Mouse (Mus musculus): ENCODE measurements around the gene Prima1.

Gene Prima1

DNA sequence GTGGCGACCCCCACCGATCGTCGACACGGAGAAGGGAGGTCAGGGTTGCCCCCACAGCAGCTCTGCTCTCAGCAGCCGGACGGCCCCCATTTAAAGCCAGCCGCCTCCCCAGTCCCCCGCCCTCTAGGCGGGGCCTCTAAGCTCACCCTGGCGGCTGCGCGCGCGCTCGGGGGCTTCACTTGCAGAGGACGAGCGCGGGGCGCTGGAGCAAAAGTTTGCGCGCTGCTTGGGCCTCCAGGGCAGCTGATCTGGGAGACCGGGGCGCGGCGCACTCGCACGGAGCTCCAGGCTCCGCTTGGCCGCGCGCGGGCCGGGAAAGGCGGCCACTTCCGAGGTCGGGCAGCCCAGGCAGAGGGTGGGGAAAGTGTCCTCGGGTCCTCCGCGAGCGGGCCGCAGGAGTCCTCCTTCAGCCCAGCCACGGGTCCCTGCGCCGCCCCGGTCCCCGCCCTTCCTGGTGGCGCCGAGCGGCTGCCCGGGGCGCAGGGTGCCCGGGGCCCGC, at the start of gene Prima1:
Gene Prima1 (minus strand): TSS at position 68 of the 499 bp plus-strand sequence.
- no peak for DNase-seq (ENCODE audit: low spot score)

DNA sequence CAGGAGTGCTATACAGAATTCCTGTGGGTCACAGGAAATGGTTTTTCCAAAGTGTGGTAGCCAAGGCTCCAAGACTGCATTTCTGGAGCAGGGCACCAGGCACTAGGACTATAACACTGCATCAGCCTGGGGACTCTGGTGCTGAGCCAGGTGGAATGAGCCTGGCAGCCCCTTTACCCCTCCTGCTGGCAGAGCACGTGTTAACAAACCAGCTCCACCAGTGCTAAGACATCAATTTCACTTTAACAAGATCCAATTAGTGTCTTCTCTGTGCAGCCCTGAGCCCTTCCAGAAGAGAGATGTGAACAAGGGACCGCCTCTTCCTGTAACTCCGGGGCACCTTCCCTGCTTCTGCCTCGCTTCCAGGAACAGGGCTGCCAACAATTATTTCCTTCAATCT, 45.3 kb upstream of the Prima1 start:
- DNase-seq (ENCODE audit: low spot score), result no peak

DNA sequence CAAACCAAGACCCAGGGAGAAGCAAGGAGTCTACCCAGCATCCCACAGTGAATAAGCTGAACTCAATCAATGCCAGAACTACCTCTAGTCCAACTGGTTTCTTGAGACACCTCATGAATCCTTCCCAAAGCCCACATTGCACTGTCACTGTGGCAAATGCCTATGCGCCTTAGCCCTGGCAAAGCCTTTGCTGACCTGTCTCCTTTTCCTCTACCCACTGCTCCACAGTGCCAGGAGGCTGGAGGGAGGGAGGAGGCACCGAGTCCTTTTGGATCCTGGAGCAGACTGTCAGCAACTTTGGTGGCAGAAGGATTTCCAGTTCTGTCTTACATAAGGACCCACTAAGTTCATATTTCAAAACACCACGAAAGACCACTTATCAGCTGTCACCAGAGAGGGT, 41.5 kb upstream of the Prima1 start:
- DNase-seq (ENCODE audit: low spot score), result no peak

GRCm38 (mm10) chr12:103282936-103283335, 41.0 kb upstream of the Prima1 start:
- no peak for DNase-seq (ENCODE audit: low spot score)

- no peak for DNase-seq (ENCODE audit: low spot score)
Measured at GRCm38 (mm10) chr12:103281912-103282311, 40.0 kb upstream of the Prima1 start.

DNA sequence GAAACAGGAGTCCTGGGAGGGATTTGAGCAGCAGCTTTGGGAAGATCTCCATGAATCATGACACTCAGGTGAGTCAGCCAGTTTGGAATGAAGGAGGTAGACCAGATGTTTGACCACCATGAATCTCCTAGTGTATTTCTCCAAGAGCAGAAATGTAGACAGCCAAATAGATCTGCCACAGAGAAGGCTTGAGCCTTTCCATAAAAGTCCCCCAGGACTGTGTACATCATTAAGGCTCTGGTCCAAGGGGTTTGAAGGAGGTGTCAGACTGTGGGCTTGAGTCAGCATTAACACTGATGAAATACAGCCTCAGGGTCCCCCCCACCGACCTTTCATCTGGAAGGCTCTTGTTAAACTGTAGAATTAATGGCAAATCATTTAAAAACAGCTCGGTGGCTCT, 39.5 kb upstream of the Prima1 start:
- DNase-seq (ENCODE audit: low spot score), result no peak

DNA sequence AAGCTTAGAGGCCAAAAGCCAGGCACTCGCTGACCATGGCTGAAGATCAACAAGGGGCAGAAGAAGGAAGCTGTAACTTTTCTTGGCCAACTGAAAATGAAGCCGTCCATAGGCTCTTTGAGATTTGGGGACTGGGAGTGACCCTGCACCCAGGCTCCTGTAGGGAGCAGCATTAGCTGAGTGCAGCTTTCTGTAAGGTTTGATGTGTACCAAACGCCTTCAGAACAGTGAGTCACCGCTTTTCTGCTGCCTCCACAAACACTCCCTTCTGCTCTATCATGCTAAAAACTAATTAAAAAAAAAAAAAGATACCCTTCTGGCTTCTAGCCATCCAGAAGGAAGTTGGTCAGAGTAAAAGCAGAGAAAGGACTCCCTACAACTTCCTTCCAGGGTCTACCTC, 34.5 kb upstream of the Prima1 start:
- DNase-seq (ENCODE audit: low spot score), result no peak

DNA sequence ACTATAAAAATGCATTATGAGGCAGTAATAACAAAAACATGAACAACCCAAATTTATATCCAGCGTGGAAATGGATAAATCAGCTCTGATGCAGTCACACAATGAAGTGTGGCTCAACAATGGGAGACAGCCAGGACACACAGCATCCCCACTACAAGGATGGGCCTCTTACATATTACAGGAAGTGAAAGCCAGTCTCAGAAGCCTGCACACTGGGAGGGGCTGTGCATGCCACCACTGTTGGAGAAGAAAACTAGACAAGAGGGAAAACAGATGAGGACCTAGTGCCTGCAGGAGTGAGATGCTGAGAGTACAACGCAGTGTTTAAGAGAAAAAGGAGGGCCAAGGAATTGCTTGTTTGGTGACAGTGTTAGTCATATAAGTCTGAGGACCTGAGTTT, 31.8 kb upstream of the Prima1 start:
- DNase-seq (ENCODE audit: low spot score), result no peak

DNA sequence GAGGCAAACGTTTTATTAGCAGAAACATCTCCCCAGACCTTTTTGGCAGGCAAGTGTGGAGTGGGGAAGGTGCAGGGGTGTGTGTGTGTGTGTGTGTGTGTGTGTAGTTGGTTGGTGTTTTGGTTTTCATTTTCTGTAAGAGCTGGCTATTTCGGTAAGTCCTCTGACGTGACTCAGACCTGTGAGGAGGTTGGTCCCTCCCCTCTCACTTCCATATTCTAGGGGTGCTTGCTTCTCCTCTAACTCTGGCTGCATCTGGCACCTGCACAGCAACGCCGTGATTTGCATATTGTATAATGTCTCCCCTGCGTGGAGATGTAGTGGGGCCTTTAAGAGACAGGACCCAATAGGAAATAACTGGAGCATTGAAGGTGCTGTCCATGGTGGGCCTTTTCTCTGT, 31.1 kb upstream of the Prima1 start:
- no peak for DNase-seq (ENCODE audit: low spot score)

GRCm38 (mm10) chr12:103272176-103272575, 30.2 kb upstream of the Prima1 start:
- DNase-seq (ENCODE audit: low spot score), result no peak

GRCm38 (mm10) chr12:103266605-103267004, 24.7 kb upstream of the Prima1 start:
- no peak for DNase-seq (ENCODE audit: low spot score)

DNA sequence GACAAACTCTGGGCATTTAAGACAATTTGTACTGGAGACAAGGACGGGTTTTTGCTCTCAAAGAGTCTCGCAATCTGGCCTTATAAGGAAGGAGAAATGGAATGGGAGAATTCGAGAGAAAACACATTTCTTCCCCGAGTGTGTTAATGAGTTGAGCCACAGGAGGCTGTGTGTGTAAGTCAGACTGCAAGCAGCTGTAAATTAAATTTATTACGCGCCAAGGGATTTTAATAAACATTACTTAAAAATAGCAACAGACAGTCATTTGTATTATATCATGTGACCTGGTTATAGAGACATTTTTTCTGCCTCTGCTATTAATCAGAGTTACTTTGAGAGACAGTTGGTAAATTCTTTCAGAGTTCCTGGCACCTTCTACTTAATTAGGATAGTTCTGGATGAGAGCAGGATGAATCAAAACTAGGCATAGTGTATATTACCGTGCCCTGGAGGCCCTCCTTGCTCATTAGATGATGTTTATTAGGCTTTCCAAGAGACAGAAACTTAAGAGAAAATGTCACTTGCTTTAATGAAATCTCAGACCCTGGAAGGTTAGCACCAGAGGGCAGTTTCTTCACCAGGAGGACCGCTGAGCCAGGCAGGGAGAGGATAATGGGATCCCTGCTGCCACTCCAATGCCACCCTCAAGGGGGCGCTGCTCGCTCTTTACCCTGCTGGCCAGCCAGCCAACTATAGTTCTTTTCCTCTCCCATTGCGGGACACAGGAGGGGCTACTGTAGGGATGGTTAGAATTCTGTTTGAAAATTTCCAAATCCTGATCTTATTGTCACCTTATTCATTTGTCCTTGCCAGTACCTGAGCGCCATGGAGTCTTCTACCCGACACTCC, 20.3 kb upstream of the Prima1 start:
- DNase-seq (ENCODE audit: low spot score), result no peak

- DNase-seq (ENCODE audit: low spot score), result no peak
Measured at GRCm38 (mm10) chr12:103252901-103253434, 11.0 kb upstream of the Prima1 start.

- DNase-seq (ENCODE audit: low spot score), result no peak
Measured at GRCm38 (mm10) chr12:103251151-103251550, 9.2 kb upstream of the Prima1 start.

- no peak for DNase-seq (ENCODE audit: low spot score)
Measured at GRCm38 (mm10) chr12:103250333-103250732, 8.4 kb upstream of the Prima1 start.

DNA sequence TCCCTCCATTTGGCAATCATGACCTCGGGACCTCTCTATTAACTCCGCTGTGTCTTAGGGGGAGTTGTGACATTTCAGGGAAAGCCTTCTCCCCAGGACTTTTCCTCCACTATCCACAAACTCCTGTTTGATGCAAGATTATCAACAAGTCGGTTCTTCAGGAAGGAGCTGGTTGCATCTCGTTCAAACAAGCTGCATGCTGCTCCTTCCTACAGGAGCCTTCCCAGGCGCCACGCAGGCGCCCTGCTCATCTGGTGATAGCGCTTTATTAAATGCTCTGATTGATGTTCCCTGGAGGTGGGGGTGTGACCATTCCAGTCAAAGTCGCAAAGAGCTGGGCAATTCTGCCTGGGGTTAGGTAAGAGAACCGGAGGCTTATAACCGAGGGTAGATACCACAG, 1.1 kb upstream of the Prima1 start:
- DNase-seq (ENCODE audit: low spot score), result no peak

- DNase-seq (ENCODE audit: low spot score), result no peak
Measured at GRCm38 (mm10) chr12:103242591-103243025, 658 bp upstream of the Prima1 start.

DNA sequence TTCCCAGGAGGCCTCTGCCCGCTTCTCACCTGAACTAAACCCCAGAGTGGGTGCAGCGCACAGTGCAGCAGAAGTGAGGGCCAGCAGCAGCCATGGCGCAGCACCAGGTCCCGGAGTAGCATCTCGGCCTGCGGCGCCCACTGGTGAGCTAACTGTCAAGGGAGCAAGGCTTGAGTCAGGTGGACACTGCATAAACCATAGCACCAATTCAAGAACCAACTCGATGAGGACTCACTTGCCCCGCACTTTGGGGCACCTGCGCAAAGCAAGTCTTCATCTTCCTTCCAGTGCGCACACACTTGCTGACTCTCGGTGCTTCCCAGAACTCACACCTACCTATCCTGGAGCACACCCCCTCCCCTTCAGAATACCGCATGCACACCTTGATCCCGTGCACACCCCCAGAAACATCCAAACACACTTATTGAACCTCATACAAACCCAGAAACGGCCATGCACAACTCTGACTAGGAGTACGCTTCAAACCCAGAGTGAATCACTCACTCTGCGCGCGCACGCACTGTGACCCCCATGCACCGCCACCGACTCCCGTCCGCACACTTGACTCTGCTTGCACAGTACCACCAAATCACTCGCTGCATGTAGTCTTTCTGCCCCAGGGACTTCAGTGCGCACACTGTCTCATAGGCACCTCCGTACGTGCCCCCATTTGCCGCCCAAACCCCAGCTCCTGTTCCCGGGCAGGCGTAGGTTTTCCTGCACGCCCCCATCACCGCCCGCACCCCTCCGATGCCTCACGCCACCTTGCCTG, 453 bp downstream of the Prima1 start:
- DNase-seq (ENCODE audit: low spot score), result no peak

GRCm38 (mm10) chr12:103238924-103239460, 3.0 kb downstream of the Prima1 start:
- no peak for DNase-seq (ENCODE audit: low spot score)

DNA sequence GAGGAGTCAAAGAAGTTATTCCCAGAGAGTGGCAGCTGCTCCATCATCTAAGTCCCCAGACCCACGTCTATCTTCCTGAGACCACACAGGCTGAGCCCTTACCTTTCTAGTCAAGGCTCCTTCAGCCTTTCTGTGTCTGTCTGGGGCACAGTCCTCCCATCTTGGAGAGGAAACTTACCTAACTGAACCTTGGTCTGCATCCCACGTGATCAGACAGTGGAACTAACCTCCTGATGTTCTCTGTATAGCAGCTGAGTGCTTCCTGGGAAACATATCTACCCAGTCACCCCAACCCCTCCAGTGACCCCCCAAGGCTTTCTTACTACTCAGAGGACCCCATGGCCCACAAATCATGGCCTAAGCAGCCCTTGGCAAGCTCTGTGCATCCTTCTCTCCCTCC, 6.1 kb downstream of the Prima1 start:
- no peak for DNase-seq (ENCODE audit: low spot score)

DNA sequence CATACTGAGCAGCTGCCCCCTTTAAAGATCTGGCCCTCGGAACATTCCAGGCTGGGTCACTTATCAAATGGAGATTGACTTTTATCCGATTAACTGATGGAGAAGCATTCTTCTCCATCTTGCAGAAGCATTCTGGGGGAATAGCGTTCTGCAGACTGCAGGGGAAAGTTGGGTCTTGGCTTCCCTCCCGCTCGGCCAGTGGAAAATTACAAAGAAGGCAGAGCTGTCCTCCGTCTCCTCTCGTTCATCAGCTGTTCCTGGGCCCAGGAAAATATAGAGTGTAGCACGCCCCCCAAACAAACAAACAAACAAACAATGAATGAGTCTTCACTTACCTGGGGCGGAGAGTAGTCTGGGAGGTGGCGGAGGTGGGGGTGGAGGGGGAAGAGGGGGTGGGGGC, 6.7 kb downstream of the Prima1 start:
- no peak for DNase-seq (ENCODE audit: low spot score)

DNA sequence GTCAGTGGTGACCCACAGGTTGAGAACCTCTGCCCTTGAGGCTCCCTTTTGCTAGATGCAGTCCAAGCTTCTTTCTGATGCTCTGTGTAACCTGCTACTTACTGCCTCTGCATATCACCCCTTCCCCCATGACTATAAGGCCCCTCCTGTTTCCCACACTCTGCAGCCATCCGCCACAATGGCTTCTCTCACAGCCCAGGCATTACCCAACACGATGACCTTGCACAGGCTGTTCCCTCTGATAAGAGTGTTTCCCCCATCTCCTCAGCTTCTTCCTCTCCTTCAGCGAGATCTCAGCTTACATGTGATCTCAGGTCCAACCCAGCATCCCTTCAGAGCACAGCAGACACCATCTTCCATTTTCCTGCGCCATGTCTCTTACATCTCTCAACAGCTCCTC, 12.9 kb downstream of the Prima1 start:
- DNase-seq (ENCODE audit: low spot score), result no peak

DNA sequence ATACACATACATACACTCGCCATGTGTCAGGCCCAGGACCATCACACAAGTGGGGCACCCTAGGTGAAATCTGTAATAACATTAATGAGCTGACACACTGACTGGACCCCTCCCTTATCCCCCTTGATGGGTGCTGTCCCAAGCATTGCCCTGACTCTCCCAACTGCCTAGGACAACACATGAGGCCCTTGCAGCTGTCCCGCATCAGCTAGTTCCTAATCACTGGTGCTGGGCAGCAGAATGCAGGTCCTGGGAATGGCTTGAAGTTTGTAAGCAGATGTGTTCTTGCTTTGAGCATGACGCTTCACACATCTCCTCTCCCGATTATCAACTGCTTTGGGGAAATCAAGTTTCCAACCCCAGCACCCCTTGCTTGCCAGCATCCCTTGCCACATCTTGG, 15.8 kb downstream of the Prima1 start:
- DNase-seq (ENCODE audit: low spot score), result no peak
